Mouse (Mus musculus): ENCODE measurements around the gene Lgals3. TPM values are rescaled to one million over a fixed set of nuclear protein-coding genes. Genes with fewer than 3 reads are reported as not detected.

Lgals3 gene
- polyA plus RNA-seq, 1 experiment from 2014 or later, result 4.0 TPM

GRCm38 (mm10) chr14:47361899-47362298 is 5.7 kb upstream of the Lgals3 start:
- H3K27ac ChIP-seq (ENCODE audit: low read depth, low read length), result no peak overlapping the region
- no peak overlapping the region for H3K4me2 ChIP-seq (ENCODE audit: low read length)
- H3K4me1 ChIP-seq (ENCODE audit: control insufficient read depth, insufficient read depth, low read depth, low read length), result no peaks in the 10 kb centered on the region; the same call in none of the 2 replicates
- no peak for ATAC-seq
- 87% methylated on average over 9 of the region's 9 CpGs for WGBS
- no peak overlapping the region for H3K4me3 ChIP-seq (ENCODE audit: low read length)
- H3K36me3 ChIP-seq (ENCODE audit: control insufficient read depth, insufficient read depth, low read length), result no peaks in the 10 kb centered on the region
- no peaks in the 10 kb centered on the region for H3K9me3 ChIP-seq (ENCODE audit: control insufficient read depth, low read length)
- H3K9ac ChIP-seq (ENCODE audit: low read depth, low read length), result no peak overlapping the region
- H3K27me3 ChIP-seq (replicated peaks; ENCODE audit: control insufficient read depth, insufficient read depth, low read length), result no peaks in the 10 kb centered on the region

DNA sequence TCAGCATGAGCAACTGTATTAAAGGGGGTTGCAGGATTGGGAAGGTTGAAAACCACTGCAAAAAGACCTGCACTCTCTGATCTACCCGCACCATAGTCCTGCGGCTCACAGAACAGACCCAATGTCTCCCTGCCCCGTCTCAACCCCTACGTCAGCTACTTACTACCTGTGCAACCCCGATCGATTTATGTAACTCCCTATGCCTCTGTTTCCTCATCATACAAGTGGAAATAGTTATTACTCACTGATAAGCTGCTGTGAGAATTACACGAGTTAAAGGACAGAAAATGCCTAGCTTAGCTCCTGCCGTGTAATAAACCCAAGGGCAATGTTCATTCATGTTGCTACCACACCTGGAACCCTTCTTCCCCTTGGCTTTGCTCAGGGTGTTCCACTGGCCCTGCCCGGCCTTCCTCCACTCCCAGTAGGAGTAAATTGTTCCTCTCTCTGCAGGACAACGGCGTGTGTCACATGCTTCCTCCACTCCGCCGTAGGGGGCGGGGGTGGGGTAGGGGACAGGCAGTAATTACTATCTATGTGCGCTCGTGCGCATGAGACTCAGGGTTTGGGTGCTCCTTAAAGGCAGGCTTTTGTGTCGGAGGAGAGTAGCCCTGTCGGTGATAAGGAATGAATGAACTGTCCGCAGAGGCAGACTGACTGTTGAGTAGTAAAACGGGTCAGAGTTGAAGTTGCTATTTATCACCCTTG is 2.7 kb upstream of the Lgals3 start:
- WGBS, result 36% methylated on average over 21 of the region's 21 CpGs
- no peaks in the 10 kb centered on the region for H3K27me3 ChIP-seq (replicated peaks; ENCODE audit: control insufficient read depth, insufficient read depth, low read length)
- H3K9ac ChIP-seq (ENCODE audit: low read depth, low read length), result no peak overlapping the region
- peaks cover 8% of the 10 kb centered on the region for H3K4me1 ChIP-seq (ENCODE audit: control insufficient read depth, insufficient read depth, low read depth, low read length)
- H3K27ac ChIP-seq (ENCODE audit: low read depth, low read length), result no peak overlapping the region
- H3K4me3 ChIP-seq (ENCODE audit: low read length), result peak overlapping the region; percentile 17; the same call in 1 of the 2 replicates
- H3K9me3 ChIP-seq (ENCODE audit: control insufficient read depth, low read length), result no peaks in the 10 kb centered on the region
- H3K36me3 ChIP-seq (ENCODE audit: control insufficient read depth, insufficient read depth, low read length), result no peaks in the 10 kb centered on the region
- ATAC-seq, result no peak
- peak overlapping the region; percentile 47 for H3K4me2 ChIP-seq (ENCODE audit: low read length)

GRCm38 (mm10) chr14:47366881-47367321 is 650 bp upstream of the Lgals3 start:
- H3K4me1 ChIP-seq (ENCODE audit: control insufficient read depth, insufficient read depth, low read depth, low read length), result peaks cover 8% of the 10 kb centered on the region
- peak overlapping the region; percentile 6; the same call in 1 of the 2 replicates for H3K4me2 ChIP-seq (ENCODE audit: low read length)
- ATAC-seq, result peak; percentile 70
- peak overlapping the region; percentile 62; the same call in 1 of the 2 replicates for H3K27ac ChIP-seq (ENCODE audit: low read depth, low read length)
- no peaks in the 10 kb centered on the region for H3K27me3 ChIP-seq (replicated peaks; ENCODE audit: control insufficient read depth, insufficient read depth, low read length)
- H3K9ac ChIP-seq (ENCODE audit: low read depth, low read length), result no peak overlapping the region
- no peak overlapping the region for H3K4me3 ChIP-seq (ENCODE audit: low read length)
- H3K36me3 ChIP-seq (ENCODE audit: control insufficient read depth, insufficient read depth, low read length), result no peaks in the 10 kb centered on the region
- WGBS, result 40% methylated on average over 7 of the region's 7 CpGs
- no peaks in the 10 kb centered on the region for H3K9me3 ChIP-seq (ENCODE audit: control insufficient read depth, low read length)

GRCm38 (mm10) chr14:47369741-47370140 is 2.2 kb downstream of the Lgals3 start:
- no peak overlapping the region for H3K4me3 ChIP-seq (ENCODE audit: low read length)
- no peak overlapping the region for H3K9ac ChIP-seq (ENCODE audit: low read depth, low read length)
- no peak for ATAC-seq
- H3K9me3 ChIP-seq (ENCODE audit: control insufficient read depth, low read length), result no peaks in the 10 kb centered on the region
- WGBS, result 94% methylated on average over 5 of the region's 5 CpGs
- H3K27me3 ChIP-seq (replicated peaks; ENCODE audit: control insufficient read depth, insufficient read depth, low read length), result peaks cover 14% of the 10 kb centered on the region
- H3K36me3 ChIP-seq (ENCODE audit: control insufficient read depth, insufficient read depth, low read length), result no peaks in the 10 kb centered on the region
- peaks cover 15% of the 10 kb centered on the region for H3K4me1 ChIP-seq (ENCODE audit: control insufficient read depth, insufficient read depth, low read depth, low read length)
- H3K27ac ChIP-seq (ENCODE audit: low read depth, low read length), result no peak overlapping the region
- H3K4me2 ChIP-seq (ENCODE audit: low read length), result no peak overlapping the region

DNA sequence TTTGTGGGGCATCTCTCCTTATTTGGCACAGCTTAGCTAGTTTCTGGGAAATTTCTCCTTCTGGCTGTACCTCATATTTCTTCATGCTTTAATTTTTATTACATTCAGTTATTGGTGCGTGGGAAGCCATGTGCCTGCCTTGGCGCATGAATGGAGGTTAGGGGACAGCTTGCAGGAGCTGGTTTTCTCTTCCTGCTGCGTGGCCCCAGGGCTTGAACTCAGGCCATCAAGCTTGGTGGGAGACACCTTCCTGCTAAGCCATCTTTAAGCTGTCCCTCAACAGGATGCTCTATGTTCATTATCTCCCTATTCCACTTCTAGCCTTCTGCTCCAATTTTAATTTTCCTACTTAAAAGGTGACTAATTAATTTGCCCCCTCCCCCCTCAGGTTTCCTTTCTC is 3.2 kb downstream of the Lgals3 start:
- WGBS, result 67% methylated on average over 3 of the region's 3 CpGs
- Histone ChIP-seq H3K27ac (ENCODE audit: low read depth, low read length) (no peak overlapping the region), H3K9me3 (ENCODE audit: control insufficient read depth, low read length) (no peaks in the 10 kb centered on the region)

DNA sequence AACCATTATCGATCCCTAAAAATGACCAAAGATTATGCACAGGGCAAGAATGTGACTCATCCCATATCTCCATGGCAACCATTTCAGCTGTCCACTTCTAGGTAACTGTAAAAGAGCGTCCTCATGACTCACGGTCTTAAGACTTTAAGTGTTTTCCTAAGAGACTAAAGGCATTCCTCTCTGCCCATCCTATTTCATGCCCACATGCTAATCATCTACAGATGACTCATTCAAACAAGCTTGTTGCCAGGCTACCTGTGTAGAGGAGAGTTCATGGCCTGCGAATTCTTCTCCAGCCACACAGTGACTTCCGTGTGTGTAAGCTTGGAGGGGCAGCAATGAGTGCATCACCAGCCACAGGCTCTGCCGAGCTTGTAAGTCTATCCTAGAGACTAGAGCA is 4.1 kb downstream of the Lgals3 start:
- no peaks in the 10 kb centered on the region for H3K9me3 ChIP-seq (ENCODE audit: control insufficient read depth, low read length)
- no peak overlapping the region for H3K27ac ChIP-seq (ENCODE audit: low read depth, low read length)
- H3K27me3 ChIP-seq (replicated peaks; ENCODE audit: control insufficient read depth, insufficient read depth, low read length), result peaks cover 14% of the 10 kb centered on the region
- ATAC-seq, result no peak
- H3K4me1 ChIP-seq (ENCODE audit: control insufficient read depth, insufficient read depth, low read depth, low read length), result peaks cover 15% of the 10 kb centered on the region
- WGBS, result 69% methylated on average over 6 of the region's 6 CpGs
- no peak overlapping the region for H3K9ac ChIP-seq (ENCODE audit: low read depth, low read length)
- no peaks in the 10 kb centered on the region for H3K36me3 ChIP-seq (ENCODE audit: control insufficient read depth, insufficient read depth, low read length)
- no peak overlapping the region for H3K4me3 ChIP-seq (ENCODE audit: low read length)
- no peak overlapping the region for H3K4me2 ChIP-seq (ENCODE audit: low read length)

More for the DNA sequence above, 3.2 kb downstream of the Lgals3 start:
- no peak overlapping the region for H3K4me3 ChIP-seq (ENCODE audit: low read length)
- no peaks in the 10 kb centered on the region for H3K36me3 ChIP-seq (ENCODE audit: control insufficient read depth, insufficient read depth, low read length)
- peaks cover 14% of the 10 kb centered on the region for H3K27me3 ChIP-seq (replicated peaks; ENCODE audit: control insufficient read depth, insufficient read depth, low read length)
- ATAC-seq, result no peak
- no peak overlapping the region for H3K4me2 ChIP-seq (ENCODE audit: low read length)
- H3K9ac ChIP-seq (ENCODE audit: low read depth, low read length), result no peak overlapping the region
- peaks cover 15% of the 10 kb centered on the region for H3K4me1 ChIP-seq (ENCODE audit: control insufficient read depth, insufficient read depth, low read depth, low read length)

GRCm38 (mm10) chr14:47373728-47374678 is 6.5 kb downstream of the Lgals3 start:
- Histone ChIP-seq H3K9ac (ENCODE audit: low read depth, low read length) (peak overlapping the region; percentile 47), H3K4me3 (ENCODE audit: low read length) (peak overlapping the region; percentile 38), H3K27ac (ENCODE audit: low read depth, low read length) (no peak overlapping the region), H3K4me2 (ENCODE audit: low read length) (peak overlapping the region; percentile 79), H3K27me3 (replicated peaks; ENCODE audit: control insufficient read depth, insufficient read depth, low read length) (peaks cover 14% of the 10 kb centered on the region), H3K4me1 (ENCODE audit: control insufficient read depth, insufficient read depth, low read depth, low read length) (peaks cover 7% of the 10 kb centered on the region), H3K36me3 (ENCODE audit: control insufficient read depth, insufficient read depth, low read length) (no peaks in the 10 kb centered on the region), H3K9me3 (ENCODE audit: control insufficient read depth, low read length) (no peaks in the 10 kb centered on the region)
- peak; percentile 65 for ATAC-seq
- WGBS, result 17% methylated on average over 45 of the region's 49 CpGs

GRCm38 (mm10) chr14:47376526-47376925 is 9.0 kb downstream of the Lgals3 start:
- H3K27me3 ChIP-seq (replicated peaks; ENCODE audit: control insufficient read depth, insufficient read depth, low read length), result peaks cover 14% of the 10 kb centered on the region
- peaks cover 7% of the 10 kb centered on the region for H3K4me1 ChIP-seq (ENCODE audit: control insufficient read depth, insufficient read depth, low read depth, low read length)
- no peaks in the 10 kb centered on the region for H3K36me3 ChIP-seq (ENCODE audit: control insufficient read depth, insufficient read depth, low read length)
- ATAC-seq, result no peak
- H3K9ac ChIP-seq (ENCODE audit: low read depth, low read length), result no peak overlapping the region
- no peak overlapping the region for H3K4me3 ChIP-seq (ENCODE audit: low read length)
- H3K27ac ChIP-seq (ENCODE audit: low read depth, low read length), result no peak overlapping the region
- H3K4me2 ChIP-seq (ENCODE audit: low read length), result no peak overlapping the region
- H3K9me3 ChIP-seq (ENCODE audit: control insufficient read depth, low read length), result no peaks in the 10 kb centered on the region
- WGBS, result 83% methylated on average over 2 of the region's 2 CpGs

DNA sequence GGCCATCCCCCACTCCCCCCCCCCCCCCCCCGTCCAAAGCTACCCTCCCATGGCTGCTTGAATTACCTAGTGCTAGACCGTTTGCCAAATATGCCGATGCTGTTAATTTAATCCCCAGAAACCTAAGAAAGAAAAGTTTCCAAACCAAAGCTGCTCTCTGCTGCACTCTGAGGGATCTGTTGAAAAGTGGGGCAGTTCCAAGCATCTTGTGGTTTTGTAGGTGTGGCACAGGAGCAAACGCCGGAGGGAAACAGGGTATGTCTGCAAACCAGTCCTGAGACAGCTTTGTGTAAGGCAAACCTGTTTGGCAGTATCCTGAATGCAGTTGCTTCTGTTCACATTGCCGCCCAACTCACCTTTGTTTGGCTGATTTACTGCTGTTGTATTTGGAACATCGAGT is 10.8 kb downstream of the Lgals3 start:
- Histone ChIP-seq H3K4me2 (ENCODE audit: low read length) (no peak overlapping the region), H3K9ac (ENCODE audit: low read depth, low read length) (no peak overlapping the region), H3K9me3 (ENCODE audit: control insufficient read depth, low read length) (no peaks in the 10 kb centered on the region), H3K4me3 (ENCODE audit: low read length) (no peak overlapping the region), H3K4me1 (ENCODE audit: control insufficient read depth, insufficient read depth, low read depth, low read length) (peaks cover 7% of the 10 kb centered on the region), H3K36me3 (ENCODE audit: control insufficient read depth, insufficient read depth, low read length) (no peaks in the 10 kb centered on the region), H3K27me3 (replicated peaks; ENCODE audit: control insufficient read depth, insufficient read depth, low read length) (peaks cover 12% of the 10 kb centered on the region), H3K27ac (ENCODE audit: low read depth, low read length) (no peak overlapping the region)
- WGBS, result 90% methylated on average over 7 of the region's 7 CpGs
- no peak for ATAC-seq
